Comparison of ENCODE assay signal across 8 mouse cellular contexts in genomic region chr6:54592938-54593535, GRCm38 (mm10). TPM values are rescaled to one million over a fixed set of nuclear protein-coding genes. Genes with fewer than 3 reads are reported as not detected.
A peak's percentile ranks its signal among the peaks of the same experiment; 100 is the strongest.
DNase-seq lines count a peak whose midpoint lies in the region; ATAC-seq lines count a peak whose summit lies in the region.

No protein-coding gene starts in this region.

- intact Hi-C loops in left cerebral cortex, postnatal 10 days (cut with DNase I), result no loop called here

- ATAC-seq in inflammation-experienced regulatory T-cells, adult 6 months, result peak; percentile 92
- peak; percentile 92 for ATAC-seq in megakaryocyte progenitor cell, adult 5-6 weeks (replicated peaks; ENCODE audit: poor library complexity)

- peak; percentile 96 for DNase-seq in adrenal gland, adult 2 months
- peak; percentile 92 for DNase-seq in embryo, embryonic 11 days
- peak; percentile 96 for DNase-seq in gastrocnemius, postnatal 25 days
- peak; percentile 95 for DNase-seq in left cerebral cortex, postnatal 10 days (ENCODE audit: extremely low spot score in 1 of 2, low spot score in 2 of 2)
- DNase-seq in right cerebral cortex, postnatal 10 days (ENCODE audit: low spot score in 2 of 2), result peak; percentile 98
- peak; percentile 92 for DNase-seq in urinary bladder, postnatal 14 days (ENCODE audit: low spot score)

RNA-seq across cellular contexts. Expression of gene Plekha8, which starts 1.9 kb away (rescaled TPM):
- 10 to 100 TPM; 17.8 to 18.0 TPM for total RNA-seq in adrenal gland, adult 2 months (2021)
- polyA plus RNA-seq in adrenal gland, adult 2 months (2012; rRNA removed), result 2.6 and 2.8 TPM in 2 replicates
- total RNA-seq in gastrocnemius, postnatal 25 days (2021), result 1 to 10 TPM; 3.8 to 4.0 TPM
- polyA plus RNA-seq in inflammation-experienced regulatory T-cells, adult 6 months (2017; shearing (Covaris generic)), result 1 to 10 TPM; 1.3 to 1.6 (median 1.5) TPM
- 10 to 100 TPM in 1 of 2 experiments, 1 to 10 TPM in 1; 9.1 to 11.0 TPM for total RNA-seq in left cerebral cortex, postnatal 10 days (2021)
- 1.9 and 2.5 TPM in 2 replicates for total RNA-seq in megakaryocyte progenitor cell, adult 5-6 weeks (2015)
- 1.5 and 2.2 TPM in 2 replicates for total RNA-seq in megakaryocyte progenitor cell, adult 5-6 weeks (2017)

RNA-seq across cellular contexts. Expression of gene Fkbp14, which starts 4.1 kb away (rescaled TPM):
- total RNA-seq in adrenal gland, adult 2 months (2021), result 10 to 100 TPM; 14.9 to 28.4 TPM
- polyA plus RNA-seq in adrenal gland, adult 2 months (2012; rRNA removed), result 2.1 and 2.8 TPM in 2 replicates
- total RNA-seq in gastrocnemius, postnatal 25 days (2021), result 1 to 10 TPM; 7.6 to 8.4 TPM
- not detected for polyA plus RNA-seq in inflammation-experienced regulatory T-cells, adult 6 months (2017; shearing (Covaris generic))
- 10 to 100 TPM in 1 of 2 experiments, 1 to 10 TPM in 1; 8.1 to 10.7 TPM for total RNA-seq in left cerebral cortex, postnatal 10 days (2021)
- total RNA-seq in megakaryocyte progenitor cell, adult 5-6 weeks (2015), result 0.54 TPM in 1 of 2 replicates, not detected in the other
- total RNA-seq in megakaryocyte progenitor cell, adult 5-6 weeks (2017), result 0.29 TPM in 1 of 2 replicates, not detected in the other

RNA-seq across cellular contexts. Expression of gene Scrn1, which starts 26.7 kb away (rescaled TPM):
- total RNA-seq in adrenal gland, adult 2 months (2021), result 10 to 100 TPM; 31.4 to 53.7 TPM
- 7.7 and 9.6 TPM in 2 replicates for polyA plus RNA-seq in adrenal gland, adult 2 months (2012; rRNA removed)
- 1 to 10 TPM; 3.3 to 4.2 TPM for total RNA-seq in gastrocnemius, postnatal 25 days (2021)
- under 1 TPM in 1 of 3 experiments, not detected in 2; 0.13 TPM for polyA plus RNA-seq in inflammation-experienced regulatory T-cells, adult 6 months (2017; shearing (Covaris generic))
- total RNA-seq in left cerebral cortex, postnatal 10 days (2021), result 100 to 1,000 TPM; 198 to 206 TPM
- 0.05 TPM in 1 of 2 replicates, not detected in the other for total RNA-seq in megakaryocyte progenitor cell, adult 5-6 weeks (2015)
- 0.95 TPM in 1 of 2 replicates, not detected in the other for total RNA-seq in megakaryocyte progenitor cell, adult 5-6 weeks (2017)

Comparison
In these comparisons a context has a peak if more than half of its experiments do, and no peak if none do; other contexts are left out.
1. Peak in every context shown above with its lines: DNase-seq and ATAC-seq.
2. RNA of gene Fkbp14, which starts 4.1 kb away (total RNA-seq): 14.9 to 28.4 TPM in adrenal gland, adult 2 months, 8.1 to 10.7 TPM in left cerebral cortex, postnatal 10 days and 7.6 to 8.4 TPM in gastrocnemius, postnatal 25 days; 0.29 to 0.54 TPM in megakaryocyte progenitor cell, adult 5-6 weeks; every median in the first group is over 4 times any median in the second.
3. RNA of gene Scrn1, which starts 26.7 kb away (total RNA-seq): 198 to 206 TPM in left cerebral cortex, postnatal 10 days and 31.4 to 53.7 TPM in adrenal gland, adult 2 months; 3.3 to 4.2 TPM in gastrocnemius, postnatal 25 days and 0.05 to 0.95 TPM in megakaryocyte progenitor cell, adult 5-6 weeks; every median in the first group is over 4 times any median in the second.